Mouse (Mus musculus) cerebellum, postnatal 4 days (tissue): Measurements from ENCODE around the gene Vegfb.
"Not testable (repeated sequence)": the region's sequence is repeated elsewhere in the genome, so short reads cannot be mapped to it uniquely, and the experiment has no call there.

Source experiments
- DNase-seq, 2 experiments: peaks; one replicate each; pipeline ENCODE4 v3.0.0; 2022; ENCODE audit warnings: low spot score in 2 of 2, mixed read lengths in 1 of 2

Gene Vegfb

DNA sequence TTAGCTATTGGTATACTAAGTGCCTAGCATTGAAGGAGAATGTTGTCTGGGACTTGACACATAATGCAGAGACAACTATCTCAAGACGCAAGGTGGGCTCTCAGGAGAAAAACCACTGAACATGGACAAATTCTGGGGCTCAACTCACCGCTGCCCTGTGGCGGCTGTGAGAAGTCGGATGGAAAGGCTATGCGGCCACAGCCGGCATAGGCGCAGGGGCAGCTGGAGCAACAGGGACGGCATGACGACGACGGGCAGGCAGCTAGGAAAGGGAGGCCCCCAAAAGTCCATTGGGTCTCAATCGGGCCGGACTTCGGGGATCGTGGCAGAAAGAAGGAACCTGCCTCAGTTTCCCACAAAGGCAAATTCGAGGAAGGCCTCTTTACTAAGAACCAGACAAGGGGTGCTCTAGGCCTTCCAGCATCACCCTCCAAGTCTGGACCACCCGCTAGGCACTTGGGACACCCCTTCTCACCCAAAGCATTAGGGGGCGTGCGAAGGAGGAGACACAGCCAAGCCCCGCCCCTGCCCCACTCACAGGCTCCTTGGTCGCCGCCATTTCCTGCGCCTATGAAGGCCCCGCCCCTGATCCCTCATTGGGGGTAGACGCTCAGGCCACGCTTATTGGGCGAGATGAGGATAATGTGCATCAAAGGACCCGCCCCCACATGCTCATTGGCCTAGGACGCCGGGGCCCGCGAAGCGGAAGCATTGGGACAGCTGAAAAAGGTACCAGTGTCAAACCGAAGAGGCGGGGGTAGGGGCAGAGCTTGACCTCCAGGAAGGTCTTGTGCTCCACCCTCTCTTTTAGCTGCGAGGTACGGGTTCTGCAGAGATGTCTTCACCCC, 4.8 kb upstream of the Vegfb start, which contains the start of gene Dnajc4:
Gene Dnajc4 (minus strand): TSS at position 562 of the 848 bp plus-strand sequence.
- DNase-seq: peak; percentile 89 to 93

DNA sequence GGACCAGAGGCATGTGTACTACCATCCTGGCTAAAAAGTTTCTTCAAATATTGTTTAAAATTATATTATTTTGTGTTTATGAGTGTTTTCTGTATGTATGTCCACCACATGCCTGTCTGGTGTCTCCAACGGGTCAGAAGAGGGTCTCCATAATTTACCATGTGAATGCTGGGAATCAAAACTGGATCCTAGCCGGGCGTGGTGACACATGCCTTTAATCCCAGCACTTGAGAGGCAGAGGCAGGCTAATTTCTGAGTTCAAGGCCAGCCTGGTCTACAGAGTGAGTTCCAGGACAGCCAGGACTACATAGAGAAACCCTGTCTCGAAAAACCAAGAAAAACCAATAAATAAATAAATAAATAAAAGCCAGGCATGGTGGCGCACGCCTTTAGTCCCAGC, 3.7 kb upstream of the Vegfb start:
- DNase-seq: not testable (repeated sequence)

DNA sequence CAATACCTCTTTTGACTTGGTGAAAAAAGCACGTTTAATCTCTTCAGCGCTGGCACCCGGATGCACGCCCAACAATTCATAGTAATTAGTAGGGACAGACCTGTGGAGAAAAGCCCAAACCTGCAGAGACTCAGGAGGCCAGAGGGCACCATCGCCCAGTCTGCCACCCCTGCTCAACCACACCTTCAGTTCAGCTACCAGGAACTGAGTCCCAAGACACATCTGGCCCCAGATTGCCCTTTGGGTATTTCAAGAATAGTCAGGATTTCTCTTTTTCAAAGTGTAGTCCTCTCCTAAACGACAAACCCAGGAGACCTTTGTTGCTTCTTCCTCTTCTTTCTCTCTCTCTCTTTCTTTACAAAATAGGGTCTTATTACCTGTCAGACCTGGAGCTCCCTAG, 3.3 kb upstream of the Vegfb start:
- no peak for DNase-seq

DNA sequence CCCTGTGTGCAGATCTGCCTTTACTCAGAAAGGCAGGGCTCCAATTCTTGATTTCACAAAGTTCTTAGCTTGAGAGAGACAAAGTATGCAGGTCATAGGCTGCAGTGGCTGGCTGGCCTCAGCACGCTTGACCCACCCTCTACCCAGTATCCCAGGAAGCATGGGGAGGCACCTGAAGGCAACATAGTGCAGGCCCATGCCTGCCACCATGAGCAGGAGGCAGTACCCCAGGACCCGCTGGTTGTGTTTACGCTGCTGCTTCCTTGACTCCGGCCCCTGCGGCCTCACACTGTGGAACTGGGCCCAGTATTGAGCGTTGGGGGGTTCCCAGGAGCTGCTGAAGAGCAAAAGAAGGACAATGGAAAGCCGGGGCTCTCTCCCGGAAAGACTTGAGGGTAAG, 1.8 kb upstream of the Vegfb start:
- DNase-seq: no peak

DNA sequence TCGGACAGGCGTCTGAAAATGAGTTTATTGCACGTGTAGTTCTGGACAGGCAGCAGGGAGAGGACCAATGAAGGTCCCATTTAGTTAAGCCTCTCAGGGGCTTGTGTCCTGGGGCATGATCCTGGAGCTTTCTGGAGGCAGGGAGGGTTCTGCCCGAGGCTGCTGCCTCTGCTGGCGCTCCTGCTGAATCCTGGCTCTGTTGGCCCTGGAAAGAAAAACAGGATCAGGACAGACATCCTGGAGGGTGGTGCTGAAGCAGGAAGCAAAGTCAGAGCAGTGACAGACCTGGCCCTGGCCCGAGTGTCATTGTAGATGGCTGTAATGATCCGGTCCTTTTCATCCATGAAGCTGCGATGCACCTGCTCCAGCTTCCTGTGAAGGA, 444 bp upstream of the Vegfb start:
- DNase-seq: no peak

DNA sequence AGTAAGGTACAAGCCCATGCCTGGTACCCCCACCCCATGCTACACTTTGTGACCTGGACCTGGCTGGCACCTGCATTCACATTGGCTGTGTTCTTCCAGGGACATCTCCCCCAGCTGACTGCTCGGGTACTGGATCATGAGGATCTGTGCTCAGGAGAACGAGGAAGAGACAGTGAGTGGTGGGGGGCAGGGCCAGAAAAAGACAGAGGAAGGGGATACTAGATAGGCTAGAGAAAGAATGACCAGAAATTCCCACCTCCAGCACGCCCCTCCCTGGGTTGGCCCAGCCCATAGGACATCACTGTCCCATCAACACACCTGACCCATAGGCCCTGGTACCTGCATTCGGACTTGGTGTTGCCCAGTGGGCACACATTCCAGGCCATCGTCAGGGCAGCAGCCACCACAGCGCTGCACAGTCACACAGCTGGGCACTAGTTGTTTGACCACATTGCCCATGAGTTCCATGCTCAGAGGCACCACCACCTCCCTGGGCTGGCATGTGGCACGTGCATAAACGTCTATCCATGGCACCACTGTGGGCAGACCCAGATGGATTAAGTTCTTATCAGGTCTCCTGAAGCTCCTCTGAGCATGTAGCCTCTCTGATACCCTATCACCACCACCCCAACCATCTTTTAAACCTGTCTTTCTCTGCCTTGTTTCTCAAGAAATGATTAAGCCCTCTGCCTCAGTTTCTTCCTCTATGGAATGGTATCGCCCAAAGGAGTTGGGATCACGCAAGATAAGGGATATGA, 1.3 kb downstream of the Vegfb start:
- no peak for DNase-seq

DNA sequence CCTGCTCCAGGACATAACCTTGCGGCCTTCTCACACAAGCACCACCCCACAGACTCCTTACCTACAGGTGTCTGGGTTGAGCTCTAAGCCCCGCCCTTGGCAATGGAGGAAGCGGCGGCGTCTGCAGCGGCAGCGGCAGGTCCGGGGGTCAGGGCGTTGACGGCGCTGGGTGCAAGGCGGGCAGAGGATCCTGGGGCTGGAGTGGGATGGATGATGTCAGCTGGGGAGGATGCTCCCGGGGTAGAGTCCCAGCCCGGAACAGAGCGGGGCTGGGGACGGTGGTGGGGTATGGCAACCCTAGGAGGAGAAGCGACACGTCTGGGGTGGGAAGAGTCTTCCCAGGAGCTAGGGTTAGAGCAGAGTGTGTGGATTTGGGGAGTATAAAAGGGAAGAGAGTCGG, 2.2 kb downstream of the Vegfb start:
- DNase-seq: no peak

DNA sequence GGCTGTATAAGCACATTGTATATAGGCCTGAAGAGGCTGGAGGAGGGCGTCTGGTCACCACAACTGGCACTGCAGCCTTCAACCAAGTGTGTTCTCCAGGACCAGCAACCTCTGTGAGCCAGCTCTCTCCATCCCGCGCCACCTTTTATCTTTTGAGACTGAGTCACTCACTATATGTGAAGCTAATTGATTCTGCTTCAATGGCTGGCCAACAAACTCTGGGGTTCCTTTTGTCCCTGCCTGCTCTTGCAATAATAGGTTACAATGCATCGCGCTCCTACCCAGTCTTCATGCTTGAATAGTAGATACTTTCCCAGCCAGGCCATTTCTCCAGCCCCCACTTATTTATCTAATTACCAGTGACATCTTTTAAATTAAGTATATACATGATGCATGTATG, 3.8 kb downstream of the Vegfb start:
- DNase-seq: no peak

DNA sequence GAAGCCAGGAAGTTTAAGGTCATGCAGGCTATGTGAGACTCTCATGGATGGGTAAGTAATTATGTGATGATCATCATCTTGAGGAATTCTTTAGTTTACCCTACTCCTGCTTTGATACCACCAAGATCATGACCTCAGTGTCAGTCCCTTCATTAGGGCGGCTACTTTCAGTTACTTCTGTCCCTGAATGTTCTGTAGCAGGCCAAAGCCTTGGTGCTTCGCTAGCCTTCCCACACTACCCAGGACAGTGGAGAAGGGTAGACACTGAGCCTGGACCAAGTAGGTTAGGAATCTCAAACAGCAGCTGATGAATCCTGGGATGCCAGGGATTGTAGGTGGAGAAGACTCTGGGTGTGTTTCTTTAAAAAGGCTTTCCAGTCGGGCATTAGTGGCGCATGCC, 6.0 kb downstream of the Vegfb start:
- no peak for DNase-seq

DNA sequence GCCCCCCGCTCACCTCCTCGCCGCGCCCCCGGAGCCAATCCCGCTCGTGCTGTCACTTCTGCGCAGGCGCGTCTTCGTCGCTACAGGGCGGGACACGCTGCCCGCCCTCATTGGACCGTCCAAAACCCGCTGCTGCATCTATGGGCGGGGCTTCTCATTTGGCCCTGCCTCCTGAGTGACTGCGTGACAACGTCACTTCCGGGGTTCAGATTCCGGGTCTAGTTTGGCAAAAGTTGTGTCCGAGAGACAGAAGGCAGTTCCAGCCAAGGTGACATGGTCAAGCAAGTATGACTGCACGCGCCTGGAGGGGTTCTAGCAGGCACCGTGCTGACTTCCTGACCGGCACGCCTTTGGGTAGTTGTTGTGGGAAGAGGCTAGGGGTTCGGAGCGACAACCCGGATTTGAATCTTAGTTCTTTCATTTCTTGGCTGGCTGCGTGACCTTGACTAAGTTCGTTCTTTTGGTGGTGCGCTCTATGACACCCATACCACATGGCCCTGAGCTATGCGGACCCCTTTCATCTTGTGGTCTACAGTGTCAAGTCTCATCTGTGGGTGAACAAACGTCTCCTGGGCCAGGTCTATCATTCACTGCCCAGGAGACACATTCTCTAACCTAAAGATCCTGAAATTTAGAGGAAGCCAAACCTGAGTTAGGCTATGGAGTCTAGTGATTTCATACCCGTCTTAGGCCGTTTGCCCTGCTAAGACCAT, 6.9 kb downstream of the Vegfb start, which contains the start of gene Fkbp2:
Gene Fkbp2 (minus strand): TSS at position 121 of the 713 bp plus-strand sequence.
- peak; percentile 90 to 98 for DNase-seq

DNA sequence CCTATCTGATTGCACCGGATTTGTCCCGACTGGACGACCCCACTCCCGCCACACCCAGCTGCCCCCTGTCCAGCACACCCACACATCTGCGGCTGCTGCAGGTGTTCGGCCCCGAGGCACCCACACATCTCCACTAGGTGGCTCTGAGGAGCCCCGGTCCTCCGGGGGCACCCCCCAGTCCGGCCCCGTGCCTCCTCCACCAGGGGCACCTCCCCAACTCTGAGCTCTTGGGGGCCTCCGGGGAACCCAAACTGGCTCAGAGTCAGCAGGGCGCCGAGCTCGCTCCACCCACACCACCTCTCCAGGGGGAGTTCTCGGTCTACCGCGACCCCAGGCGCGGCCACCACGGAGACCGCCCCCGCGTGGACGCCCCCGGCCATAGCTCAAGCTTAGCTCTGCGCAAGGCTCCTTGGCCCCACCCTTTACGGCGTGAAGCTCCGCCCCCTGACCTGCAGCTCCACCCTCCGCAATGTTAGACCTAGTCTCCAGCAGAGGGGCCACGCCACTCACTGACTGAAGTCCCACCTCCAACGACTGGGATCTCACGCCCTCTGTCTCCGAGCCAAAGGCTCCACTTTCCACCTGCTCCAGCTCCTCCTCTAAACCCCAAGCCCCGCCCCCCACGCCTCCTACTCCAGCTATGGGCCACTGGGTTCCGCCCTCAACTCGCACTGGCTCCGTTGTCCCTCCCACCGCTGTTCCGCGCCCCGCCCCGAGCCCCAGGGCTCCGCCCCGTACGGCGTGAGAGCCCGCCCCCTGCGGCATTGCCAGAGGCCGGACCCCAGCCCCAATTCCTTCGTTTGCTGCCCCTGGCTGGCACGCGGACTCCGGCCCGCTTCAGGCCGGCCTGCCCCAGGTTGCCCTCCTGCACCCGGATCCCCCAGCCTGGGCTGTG, 7.7 kb downstream of the Vegfb start:
- peak; percentile 99 for DNase-seq

DNA sequence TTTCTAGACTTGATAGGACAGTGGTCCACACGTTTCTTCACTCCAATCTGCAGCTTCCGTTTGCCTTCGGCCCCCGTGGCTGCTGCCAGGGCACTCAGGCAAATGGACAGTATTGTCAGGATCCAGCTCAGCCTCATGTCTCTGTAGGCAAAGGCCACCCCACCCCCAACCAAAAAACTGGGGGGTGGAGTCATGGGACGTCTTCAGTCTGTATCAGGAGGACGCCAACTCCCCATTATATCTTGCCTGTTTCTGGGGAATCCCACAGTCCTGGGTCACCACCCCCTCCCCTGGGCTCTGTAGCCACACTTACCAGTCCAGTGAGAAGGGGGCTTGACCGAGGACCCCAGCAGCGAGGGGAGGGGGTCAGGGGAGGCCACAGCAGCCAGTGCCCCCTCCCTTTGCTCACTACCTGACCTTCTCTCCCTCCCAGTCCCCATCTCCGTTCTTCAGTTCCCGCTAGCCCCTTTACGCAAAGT, 8.4 kb downstream of the Vegfb start:
- no peak for DNase-seq

DNA sequence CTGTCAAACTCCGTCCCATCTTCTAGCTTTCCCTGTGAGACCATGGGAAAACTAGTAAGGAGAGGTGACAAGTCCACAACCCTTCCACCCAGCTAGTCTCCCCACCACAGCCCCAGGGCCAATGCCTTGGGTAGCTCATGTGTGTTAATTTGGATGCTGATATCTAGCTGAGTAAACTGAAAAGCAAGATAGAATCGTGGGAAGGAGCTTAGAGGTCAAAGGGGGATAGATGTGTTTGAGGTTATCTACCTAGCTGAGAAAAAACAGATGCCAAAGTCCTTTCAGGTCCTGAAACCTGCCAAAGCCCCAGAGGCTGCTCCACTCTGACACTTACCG, 8.8 kb downstream of the Vegfb start:
- no peak for DNase-seq

DNA sequence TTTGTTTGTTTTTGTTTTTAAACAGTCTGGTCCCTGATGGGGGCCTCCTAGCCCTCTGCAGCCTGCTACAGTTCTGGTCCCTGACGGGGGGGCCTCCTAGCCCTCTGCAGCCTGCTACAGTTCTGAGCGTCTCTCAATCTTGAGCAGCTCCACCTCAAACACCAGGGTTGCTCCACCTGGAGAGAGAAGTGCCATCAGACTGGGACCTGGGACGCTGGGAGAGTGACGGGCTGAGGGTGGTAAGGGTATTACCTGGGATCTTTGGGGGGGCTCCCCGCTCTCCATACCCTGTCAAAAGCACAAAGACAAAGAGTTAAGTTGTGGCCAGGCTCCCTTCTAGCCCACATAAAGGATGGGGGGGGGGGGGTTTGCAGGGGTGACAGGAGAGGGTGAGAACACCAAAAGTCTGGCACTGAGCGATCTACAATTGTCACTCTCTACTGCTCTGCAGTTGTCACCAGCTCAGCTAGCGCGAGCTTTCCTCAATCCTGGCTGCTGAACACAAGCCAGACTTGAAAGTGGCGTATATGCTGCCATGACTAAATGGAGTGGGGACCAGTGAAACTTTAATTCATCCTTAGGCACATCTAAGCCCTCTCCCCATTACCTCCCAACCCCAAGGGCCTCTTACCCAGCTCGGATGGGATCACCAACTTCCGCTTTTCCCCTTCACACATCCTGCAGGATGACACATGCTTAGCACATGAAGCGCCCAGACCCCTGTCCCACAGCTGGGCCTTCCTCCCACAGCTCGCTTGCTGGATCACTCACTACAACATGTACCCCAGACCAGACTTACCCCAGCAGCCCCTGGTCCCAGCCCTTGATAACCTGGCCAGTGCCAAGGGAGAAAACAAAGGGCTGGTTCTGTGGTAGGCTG, 9.5 kb downstream of the Vegfb start:
- no peak for DNase-seq

DNA sequence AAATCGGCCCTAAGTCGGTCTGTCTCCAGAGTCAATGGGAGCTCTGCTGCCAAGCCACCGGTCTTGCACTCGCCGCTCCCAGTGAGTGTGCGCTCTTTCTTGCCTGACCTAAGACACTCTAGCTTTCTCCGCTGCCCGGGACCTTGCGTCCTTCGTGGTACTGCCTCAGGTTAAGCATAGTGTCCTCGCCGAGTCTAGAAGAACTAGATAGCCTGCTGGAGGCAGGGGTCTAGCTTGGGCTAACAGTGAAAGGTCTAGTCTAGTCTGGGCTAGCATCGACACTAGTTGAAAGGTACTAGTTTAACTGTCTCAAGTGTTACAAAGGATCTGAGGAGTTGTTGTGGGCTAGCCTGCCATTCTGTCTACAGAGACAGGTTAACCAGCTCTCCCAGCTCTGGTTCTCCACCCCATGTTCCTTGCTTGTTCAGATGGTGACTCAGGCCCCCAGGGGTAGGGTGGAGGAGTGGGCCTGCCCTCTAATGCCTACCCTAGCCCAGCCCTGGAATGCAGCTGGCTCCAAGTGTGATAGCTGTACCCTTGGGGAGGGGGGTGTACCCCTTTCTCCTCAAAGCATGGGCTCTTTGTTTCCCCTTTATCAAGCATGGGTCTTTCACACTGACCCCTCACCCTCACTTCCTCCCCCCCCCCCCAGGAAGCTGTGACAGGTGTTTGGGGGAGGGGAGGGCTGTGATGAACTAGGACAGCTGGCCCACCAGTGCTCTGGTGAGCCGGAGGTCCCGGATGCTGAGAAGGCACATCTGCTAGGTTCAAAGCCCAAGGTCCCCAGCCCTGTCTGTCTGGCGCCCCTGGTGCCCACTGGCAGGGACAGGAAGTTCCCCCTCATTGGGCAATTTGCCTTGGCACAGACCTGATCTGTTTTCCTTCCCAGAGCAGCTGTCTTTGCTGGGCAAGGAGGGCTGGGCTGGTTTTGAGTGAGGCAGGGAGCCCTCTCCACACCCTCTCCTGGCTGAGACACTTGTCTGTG, 11.6 kb downstream of the Vegfb start, which contains the start of gene Plcb3:
Gene Plcb3 (minus strand): TSS at position 934 of the 985 bp plus-strand sequence.
- peak in 1 of 2 experiments; percentile 83 for DNase-seq

DNA sequence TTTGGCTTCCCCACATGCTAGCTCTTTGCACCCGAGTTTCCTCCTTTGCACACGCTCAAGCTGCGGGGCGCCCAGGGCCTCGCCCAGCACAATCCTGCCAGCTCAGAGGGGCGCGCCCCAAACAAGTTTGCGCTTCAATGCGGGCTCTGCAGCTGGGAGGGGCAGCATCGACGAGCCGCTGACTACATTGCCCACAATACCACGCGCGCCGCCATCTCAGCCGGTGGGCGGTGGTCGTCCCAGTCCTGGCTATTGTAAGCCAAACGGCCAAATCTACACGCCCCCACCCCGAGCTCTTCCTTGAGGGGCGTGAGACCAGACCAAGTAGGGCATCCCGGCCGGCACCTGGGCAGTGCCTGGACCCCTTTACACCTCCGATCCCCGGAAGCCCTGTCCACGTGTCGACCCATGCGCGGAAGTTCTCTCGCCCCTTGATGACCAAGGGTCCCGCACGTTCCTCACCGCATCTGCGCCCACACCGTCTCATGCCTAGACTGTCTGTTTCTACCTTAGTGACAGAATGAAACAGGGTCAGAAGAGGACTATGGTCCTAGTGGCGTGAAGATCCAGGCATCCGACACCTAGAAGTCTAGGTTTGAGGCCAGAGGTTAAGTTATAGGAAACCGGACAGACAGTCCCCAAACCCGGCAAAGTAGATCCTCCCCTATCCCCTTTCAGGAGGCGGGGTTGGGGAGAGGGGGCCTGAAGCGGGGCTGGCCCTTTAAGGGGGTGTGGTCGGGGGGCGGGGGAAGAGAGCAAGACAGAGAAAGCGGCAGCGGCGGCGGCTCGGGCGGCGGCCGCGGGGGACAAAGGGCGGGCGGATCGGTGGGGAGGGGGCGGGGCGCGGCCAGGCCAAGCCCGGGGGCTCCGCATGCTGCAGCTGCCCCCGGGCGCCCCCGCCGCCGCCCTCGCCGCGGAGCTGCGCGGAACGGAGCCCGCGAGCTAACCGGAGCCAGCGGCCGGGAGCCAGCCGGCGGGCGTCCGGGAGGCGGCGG, 12.9 kb downstream of the Vegfb start, which contains the start of gene Ppp1r14b:
Gene Ppp1r14b (plus strand): TSS at position 758 of the 995 bp plus-strand sequence.
- peak in 1 of 2 experiments; percentile 82 for DNase-seq

DNA sequence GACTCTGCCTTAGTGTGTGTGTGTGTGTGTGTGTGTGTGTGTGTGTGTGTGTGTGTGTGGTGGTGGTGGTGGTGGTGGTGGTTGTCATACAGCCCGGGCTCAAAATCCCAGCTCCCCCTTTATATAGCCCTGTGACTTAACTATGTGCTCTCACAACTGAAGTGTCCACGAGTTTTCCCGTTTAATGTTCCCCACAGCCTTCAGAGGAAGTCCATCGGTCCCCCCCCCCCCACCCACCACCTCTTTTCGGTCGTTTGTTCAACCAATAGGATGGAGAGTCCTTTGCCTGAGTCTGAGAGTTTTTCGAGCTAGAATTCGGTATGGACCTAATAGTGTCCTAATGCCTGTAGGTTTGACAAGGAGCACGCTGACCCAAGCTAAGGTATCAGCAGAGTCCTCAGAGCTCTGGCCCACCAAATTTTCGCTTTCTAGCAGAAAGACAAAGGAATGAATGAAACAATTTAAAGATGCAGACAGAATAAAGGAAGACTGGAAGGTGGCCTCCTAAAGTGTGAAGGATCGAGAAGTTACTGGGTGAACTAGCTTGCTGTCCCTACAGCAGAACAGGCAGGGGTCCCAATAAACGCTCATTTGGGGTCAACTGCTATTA, 13.8 kb downstream of the Vegfb start:
- no peak for DNase-seq
